Mouse (Mus musculus) right cerebral cortex, postnatal 36 days (tissue): ENCODE data around the gene Zbtb9.
"Not testable (repeated sequence)": the region's sequence is repeated elsewhere in the genome, so short reads cannot be mapped to it uniquely, and the experiment has no call there.

Experiments
- DNase-seq, 2 experiments: peaks; one replicate each; pipeline ENCODE4 v3.0.0; 2022; ENCODE audit warnings: low spot score in 2 of 2, mixed read lengths in 1 of 2

The Zbtb9 gene

GRCm38 (mm10) chr17:26972703-26973574 is at the start of gene Zbtb9:
TSS of gene Zbtb9 (plus strand) at chr17:26973167.
- DNase-seq: peak; percentile 93 to 95

- DNase-seq: not testable (repeated sequence)
Observed at GRCm38 (mm10) chr17:26925414-26925813, 47.6 kb upstream of the Zbtb9 start.

GRCm38 (mm10) chr17:26931795-26932194 is 41.2 kb upstream of the Zbtb9 start:
- peak in 1 of 2 experiments; percentile 35 for DNase-seq

GRCm38 (mm10) chr17:26932839-26933398 is 40.0 kb upstream of the Zbtb9 start, which contains the start of gene Phf1:
TSS of gene Phf1 (plus strand) at chr17:26933052.
- DNase-seq: peak; percentile 93 to 94

- DNase-seq: no peak
Observed at GRCm38 (mm10) chr17:26933419-26933818, 39.5 kb upstream of the Zbtb9 start.

GRCm38 (mm10) chr17:26933885-26934827 is 38.8 kb upstream of the Zbtb9 start:
- no peak for DNase-seq

- no peak for DNase-seq
Observed at GRCm38 (mm10) chr17:26935027-26935426, 37.9 kb upstream of the Zbtb9 start.

- no peak for DNase-seq
Observed at GRCm38 (mm10) chr17:26936453-26936852, 36.5 kb upstream of the Zbtb9 start.

- no peak for DNase-seq
Observed at GRCm38 (mm10) chr17:26936921-26937695, 35.9 kb upstream of the Zbtb9 start.

GRCm38 (mm10) chr17:26937883-26938695 is 34.9 kb upstream of the Zbtb9 start:
- no peak for DNase-seq

GRCm38 (mm10) chr17:26938731-26939130 is 34.2 kb upstream of the Zbtb9 start:
- no peak for DNase-seq

- peak; percentile 100 for DNase-seq
Observed at GRCm38 (mm10) chr17:26939178-26939972, 33.6 kb upstream of the Zbtb9 start, which contains the start of gene Cuta. TSS of gene Cuta (minus strand) at chr17:26939569.

- DNase-seq: no peak
Observed at GRCm38 (mm10) chr17:26939973-26940300, 33.0 kb upstream of the Zbtb9 start.

GRCm38 (mm10) chr17:26941031-26941789 is 31.8 kb upstream of the Zbtb9 start, which contains the start of gene Syngap1:
TSS of gene Syngap1 (plus strand) at chr17:26941253.
- no peak for DNase-seq

- DNase-seq: no peak
Observed at GRCm38 (mm10) chr17:26941841-26942570, 31.0 kb upstream of the Zbtb9 start.

- DNase-seq: no peak
Observed at GRCm38 (mm10) chr17:26945824-26946495, 27.0 kb upstream of the Zbtb9 start.

GRCm38 (mm10) chr17:26946567-26946966 is 26.4 kb upstream of the Zbtb9 start:
- DNase-seq: peak; percentile 56 to 76
